8 mouse cellular contexts compared by ENCODE assay signal in the genomic region with DNA sequence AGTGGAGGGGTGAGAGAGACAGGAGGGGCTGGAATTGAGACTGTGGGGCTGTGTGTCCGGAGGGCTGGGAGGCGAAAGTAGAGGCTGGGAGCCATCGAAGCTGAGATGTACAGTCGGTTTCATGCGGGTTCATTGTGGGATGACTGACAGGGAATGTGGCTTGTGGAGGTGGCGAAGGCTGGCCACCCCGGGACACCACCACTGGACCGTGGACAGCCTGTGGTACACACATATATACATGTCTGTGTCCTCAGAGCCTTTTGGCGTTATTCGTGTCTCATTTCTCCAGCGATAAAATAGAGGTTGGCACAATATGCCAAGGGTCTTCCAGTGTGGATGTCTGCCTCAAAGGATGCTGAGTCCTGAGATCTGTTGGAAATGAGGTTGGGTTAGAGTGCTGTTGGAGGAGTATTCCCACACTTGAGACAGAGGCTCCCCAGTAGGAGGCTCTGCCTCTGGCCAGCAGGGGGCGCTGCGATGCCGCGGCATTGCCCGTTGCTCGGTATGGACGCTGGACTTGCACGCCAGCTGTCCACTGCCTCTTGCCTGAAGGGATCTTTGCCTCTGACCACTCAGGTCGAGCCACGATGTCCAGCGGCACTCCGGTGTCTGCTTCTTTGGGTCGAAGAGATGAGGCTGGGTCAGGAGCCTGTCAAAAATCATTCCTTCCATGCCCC. TPM values are rescaled to one million over a fixed set of nuclear protein-coding genes. Genes with fewer than 3 reads are reported as not detected.
A peak's percentile ranks its signal among the peaks of the same experiment; 100 is the strongest.
DNase-seq lines count a peak whose midpoint lies in the region; ATAC-seq lines count a peak whose summit lies in the region.

No protein-coding gene starts in this region.

- H3K9ac ChIP-seq in hindbrain, embryonic 15.5 days = no peak overlapping the region

- 26% methylated on average over 24 of the region's 24 CpGs for WGBS in hindbrain, embryonic 15.5 days

- no peak overlapping the region for H3K27ac ChIP-seq in hindbrain, embryonic 15.5 days (replicated peaks)

- peak overlapping the region; percentile 47 for H3K4me2 ChIP-seq in hindbrain, embryonic 15.5 days

- H3K27me3 ChIP-seq in hindbrain, embryonic 15.5 days = no peaks in the 10 kb centered on the region

- H3K9me3 ChIP-seq in hindbrain, embryonic 15.5 days = no peaks in the 10 kb centered on the region

- DNase-seq in R1 (ENCODE audit: low read depth, low spot score) = peak; percentile 75
- peak; percentile 86 to 89 for DNase-seq in cerebellum, postnatal 36 days
- peak; percentile 90 for DNase-seq in gastrocnemius, adult 18-20 months (ENCODE audit: low spot score)
- DNase-seq in left cerebral cortex, adult 11 months (ENCODE audit: low spot score) = peak; percentile 60
- peak; percentile 87 to 91 for DNase-seq in lung, postnatal 4 days
- DNase-seq in retina, postnatal 7 days (ENCODE audit: low read depth, low spot score) = peak; percentile 81
- peak; percentile 93 for DNase-seq in thymus, postnatal 4 days

- H3K4me1 ChIP-seq in hindbrain, embryonic 15.5 days (replicated peaks) = peaks cover 11% of the 10 kb centered on the region

- peak; percentile 88; the same call in 1 of the 2 replicates for ATAC-seq in hindbrain, embryonic 15.5 days (ENCODE audit: low FRiP score, low read depth)

- no peak overlapping the region for H3K4me3 ChIP-seq in hindbrain, embryonic 15.5 days

- H3K36me3 ChIP-seq in hindbrain, embryonic 15.5 days = no peaks in the 10 kb centered on the region

RNA-seq across cellular contexts. Expression of a gene that starts 19.3 kb away (rescaled TPM):
- under 1 TPM; 0.27 to 0.33 TPM for total RNA-seq in gastrocnemius, adult 18-20 months (2021)
- polyA plus RNA-seq in hindbrain, embryonic 15.5 days (2015; fragmentation: Nextera tagmentation; extraction: Ambion mirVana) = 3.3 and 3.9 TPM in 2 replicates

RNA-seq across cellular contexts. Expression of a gene that starts 53.9 kb away (rescaled TPM):
- under 1 TPM; 0.34 to 0.38 TPM for total RNA-seq in gastrocnemius, adult 18-20 months (2021)
- 42.8 and 44.9 TPM in 2 replicates for polyA plus RNA-seq in hindbrain, embryonic 15.5 days (2015; fragmentation: Nextera tagmentation; extraction: Ambion mirVana)
